Mouse (Mus musculus): ENCODE results near the gene Rab7. TPM values are rescaled to one million over a fixed set of nuclear protein-coding genes. Genes with fewer than 3 reads are reported as not detected.

The Rab7 gene
- polyA plus RNA-seq, 1 experiment, result 386 TPM

GRCm38 (mm10) chr6:87993790-87994571 lies 51.1 kb downstream of the Rab7 start:
- DNase-seq, result no peak
- TF ChIP-seq CTCF (conservative IDR thresholded peaks at IDR 0.05; ENCODE audit: insufficient read depth, insufficient read length, low read depth, low read length), result no peak
- TF ChIP-seq POLR2A (IDR thresholded peaks at IDR 0.05; ENCODE audit: low read depth, low read length), result no peak
- Histone ChIP-seq H3K27me3 (replicated peaks; ENCODE audit: control insufficient read depth, insufficient read depth, low read length) (no peaks in the 10 kb centered on the region), H3K27ac (ENCODE audit: insufficient read depth, low read depth, low read length) (no peak overlapping the region), H3K4me3 (ENCODE audit: insufficient read depth, low read depth, low read length) (no peak overlapping the region), H3K4me1 (ENCODE audit: control insufficient read depth, insufficient read depth, low read length) (peaks cover 8% of the 10 kb centered on the region), H3K36me3 (ENCODE audit: control insufficient read depth, insufficient read depth, low read length) (no peaks in the 10 kb centered on the region)
- WGBS, result 30% methylated on average over 18 of the region's 18 CpGs

- peaks cover 8% of the 10 kb centered on the region for H3K4me1 ChIP-seq (ENCODE audit: control insufficient read depth, insufficient read depth, low read length)
- peak; percentile 90 for DNase-seq
- no peaks in the 10 kb centered on the region for H3K27me3 ChIP-seq (replicated peaks; ENCODE audit: control insufficient read depth, insufficient read depth, low read length)
- H3K27ac ChIP-seq (ENCODE audit: insufficient read depth, low read depth, low read length), result no peak overlapping the region
- WGBS, result 47% methylated on average over 6 of the region's 6 CpGs
- H3K36me3 ChIP-seq (ENCODE audit: control insufficient read depth, insufficient read depth, low read length), result no peaks in the 10 kb centered on the region
- no peak for TF ChIP-seq CTCF (conservative IDR thresholded peaks at IDR 0.05; ENCODE audit: insufficient read depth, insufficient read length, low read depth, low read length)
- TF ChIP-seq POLR2A (IDR thresholded peaks at IDR 0.05; ENCODE audit: low read depth, low read length), result no peak
- H3K4me3 ChIP-seq (ENCODE audit: insufficient read depth, low read depth, low read length), result no peak overlapping the region
Observed at GRCm38 (mm10) chr6:87992733-87993132, 52.3 kb downstream of the Rab7 start.

DNA sequence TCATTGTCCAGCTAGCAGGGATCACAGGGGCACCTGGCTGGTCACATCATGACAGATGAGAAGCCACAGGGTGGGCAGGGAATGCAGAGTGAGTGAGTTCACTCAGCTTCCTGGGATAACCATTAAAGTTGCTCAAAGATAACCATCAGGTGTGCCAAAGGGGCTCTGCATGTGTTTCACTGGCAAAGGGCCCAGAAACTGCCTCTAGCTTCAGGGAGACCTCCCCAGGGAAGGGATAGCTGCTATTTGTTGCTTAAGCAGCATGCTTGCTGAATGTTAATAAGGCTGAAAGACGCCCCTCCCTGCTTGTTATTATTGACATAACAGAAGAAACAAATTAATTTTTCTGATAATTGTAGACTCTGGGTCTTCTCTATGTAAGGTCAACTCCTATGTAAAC lies 53.2 kb downstream of the Rab7 start:
- no peak for TF ChIP-seq POLR2A (IDR thresholded peaks at IDR 0.05; ENCODE audit: low read depth, low read length)
- no peak for TF ChIP-seq CTCF (conservative IDR thresholded peaks at IDR 0.05; ENCODE audit: insufficient read depth, insufficient read length, low read depth, low read length)
- no peak for DNase-seq
- Histone ChIP-seq H3K4me3 (ENCODE audit: insufficient read depth, low read depth, low read length) (no peak overlapping the region), H3K27ac (ENCODE audit: insufficient read depth, low read depth, low read length) (no peak overlapping the region), H3K36me3 (ENCODE audit: control insufficient read depth, insufficient read depth, low read length) (no peaks in the 10 kb centered on the region), H3K27me3 (replicated peaks; ENCODE audit: control insufficient read depth, insufficient read depth, low read length) (no peaks in the 10 kb centered on the region), H3K4me1 (ENCODE audit: control insufficient read depth, insufficient read depth, low read length) (peaks cover 8% of the 10 kb centered on the region)
- 73% methylated on average over 1 of the region's 1 CpGs for WGBS

DNA sequence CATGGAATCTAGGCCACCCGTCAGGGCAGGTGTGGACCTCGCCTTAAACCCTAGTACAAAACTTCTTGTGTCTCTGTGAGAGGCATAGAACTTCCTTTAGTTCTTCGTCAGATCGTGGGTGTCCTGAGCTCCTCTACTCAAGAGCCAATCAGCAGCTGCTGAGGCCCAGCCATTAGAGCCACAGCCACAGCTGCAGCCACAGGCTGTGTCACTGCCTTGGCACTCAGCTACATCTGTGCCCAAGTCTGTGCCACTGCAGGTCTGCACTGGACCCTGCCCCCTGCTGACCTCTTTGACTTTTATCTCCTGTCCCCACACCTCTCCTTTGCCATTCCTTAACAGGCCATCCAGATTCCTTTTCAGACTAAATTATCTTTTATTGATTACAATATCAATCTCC lies 53.9 kb downstream of the Rab7 start:
- Histone ChIP-seq H3K4me1 (ENCODE audit: control insufficient read depth, insufficient read depth, low read length) (peaks cover 8% of the 10 kb centered on the region), H3K27me3 (replicated peaks; ENCODE audit: control insufficient read depth, insufficient read depth, low read length) (no peaks in the 10 kb centered on the region), H3K27ac (ENCODE audit: insufficient read depth, low read depth, low read length) (no peak overlapping the region), H3K4me3 (ENCODE audit: insufficient read depth, low read depth, low read length) (no peak overlapping the region), H3K36me3 (ENCODE audit: control insufficient read depth, insufficient read depth, low read length) (no peaks in the 10 kb centered on the region)
- no peak for DNase-seq
- WGBS, result 86% methylated on average over 4 of the region's 4 CpGs
- no peak for TF ChIP-seq POLR2A (IDR thresholded peaks at IDR 0.05; ENCODE audit: low read depth, low read length)
- TF ChIP-seq CTCF (conservative IDR thresholded peaks at IDR 0.05; ENCODE audit: insufficient read depth, insufficient read length, low read depth, low read length), result no peak

GRCm38 (mm10) chr6:87982506-87982905 lies 62.6 kb downstream of the Rab7 start:
- 72% methylated on average over 9 of the region's 9 CpGs for WGBS
- Histone ChIP-seq H3K27ac (ENCODE audit: insufficient read depth, low read depth, low read length) (no peak overlapping the region), H3K4me1 (ENCODE audit: control insufficient read depth, insufficient read depth, low read length) (no peaks in the 10 kb centered on the region), H3K27me3 (replicated peaks; ENCODE audit: control insufficient read depth, insufficient read depth, low read length) (no peaks in the 10 kb centered on the region), H3K4me3 (ENCODE audit: insufficient read depth, low read depth, low read length) (no peak overlapping the region), H3K36me3 (ENCODE audit: control insufficient read depth, insufficient read depth, low read length) (no peaks in the 10 kb centered on the region)
- TF ChIP-seq POLR2A (IDR thresholded peaks at IDR 0.05; ENCODE audit: low read depth, low read length), result no peak
- no peak for TF ChIP-seq CTCF (conservative IDR thresholded peaks at IDR 0.05; ENCODE audit: insufficient read depth, insufficient read length, low read depth, low read length)
- no peak for DNase-seq

DNA sequence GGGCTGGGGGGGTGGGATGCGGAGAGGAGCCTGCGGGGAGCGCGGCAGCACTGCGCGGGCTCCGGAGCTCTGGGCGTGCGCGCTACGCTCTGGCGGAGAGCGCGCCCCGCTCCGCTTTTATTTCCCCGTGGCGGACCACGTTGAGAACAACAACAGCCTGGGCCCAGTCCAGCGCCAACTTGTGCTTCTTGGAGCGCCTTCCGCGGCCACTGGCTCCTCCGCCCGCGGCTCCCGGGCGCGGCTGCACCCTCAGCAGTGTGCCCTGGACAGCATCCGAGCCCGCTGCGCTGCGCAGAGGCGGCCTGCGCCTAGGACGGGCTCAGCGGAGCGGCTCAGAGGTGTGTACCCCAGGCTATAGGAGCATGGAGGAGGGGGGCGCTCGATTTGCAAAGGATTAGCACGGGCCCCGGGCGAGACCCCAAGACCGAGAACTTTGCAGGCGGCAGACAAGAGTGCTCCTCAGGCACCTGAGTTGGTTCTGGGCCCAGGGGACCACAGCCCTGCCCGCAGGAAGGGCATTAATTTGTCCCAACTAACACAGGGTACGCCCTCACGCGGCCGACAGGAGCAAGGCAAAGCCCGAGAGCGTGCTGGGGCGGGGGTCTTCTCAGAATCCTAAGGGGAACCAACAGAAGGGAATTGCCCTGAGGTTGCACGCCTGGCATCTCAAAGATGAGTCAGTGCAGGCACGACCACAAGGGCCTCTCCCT lies 63.4 kb downstream of the Rab7 start, which contains the start of gene H1fx:
Gene H1fx, minus strand, starts transcription at position 91 of the 710 bp plus-strand sequence.
- WGBS, result 2% methylated on average over 54 of the region's 55 CpGs
- H3K27ac ChIP-seq (ENCODE audit: insufficient read depth, low read depth, low read length), result no peak within 1 kb of the TSS
- DNase-seq, result peak; percentile 45

GRCm38 (mm10) chr6:87981030-87981485 lies 64.0 kb downstream of the Rab7 start:
- Histone ChIP-seq H3K27me3 (replicated peaks; ENCODE audit: control insufficient read depth, insufficient read depth, low read length) (no peaks in the 10 kb centered on the region), H3K36me3 (ENCODE audit: control insufficient read depth, insufficient read depth, low read length) (no peaks in the 10 kb centered on the region), H3K4me1 (ENCODE audit: control insufficient read depth, insufficient read depth, low read length) (no peaks in the 10 kb centered on the region), H3K27ac (ENCODE audit: insufficient read depth, low read depth, low read length) (no peak overlapping the region), H3K4me3 (ENCODE audit: insufficient read depth, low read depth, low read length) (peak overlapping the region; percentile 79)
- no peak for TF ChIP-seq CTCF (conservative IDR thresholded peaks at IDR 0.05; ENCODE audit: insufficient read depth, insufficient read length, low read depth, low read length)
- DNase-seq, result peak; percentile 30
- WGBS, result 1% methylated on average over 47 of the region's 56 CpGs

More for the DNA sequence above, 63.4 kb downstream of the Rab7 start, which contains the start of gene H1fx:
- H3K36me3 ChIP-seq (ENCODE audit: control insufficient read depth, insufficient read depth, low read length), result no peaks in the 10 kb centered on the region
- no peaks in the 10 kb centered on the region for H3K27me3 ChIP-seq (replicated peaks; ENCODE audit: control insufficient read depth, insufficient read depth, low read length)
- TF ChIP-seq CTCF (conservative IDR thresholded peaks at IDR 0.05; ENCODE audit: insufficient read depth, insufficient read length, low read depth, low read length) (no peak), POLR2A (IDR thresholded peaks at IDR 0.05; ENCODE audit: low read depth, low read length) (no peak)
- H3K4me3 ChIP-seq (ENCODE audit: insufficient read depth, low read depth, low read length), result peak within 1 kb of the TSS; percentile 79
- H3K4me1 ChIP-seq (ENCODE audit: control insufficient read depth, insufficient read depth, low read length), result no peaks in the 10 kb centered on the region

Data from kidney, adult 2 months (tissue).